Mouse (Mus musculus): ENCODE measurements around the gene Smc4.

Smc4 gene
- long read RNA-seq, experiment 1, partial matches to known transcripts, result 40 of 42 reads
- long read RNA-seq, experiment 1, other reads (novel, unspliced or antisense), result 2 of 42 reads
- long read RNA-seq, experiment 2, partial matches to known transcripts, result 40 of 47 reads
- long read RNA-seq, experiment 2, other reads (novel, unspliced or antisense), result 6 of 47 reads

DNA sequence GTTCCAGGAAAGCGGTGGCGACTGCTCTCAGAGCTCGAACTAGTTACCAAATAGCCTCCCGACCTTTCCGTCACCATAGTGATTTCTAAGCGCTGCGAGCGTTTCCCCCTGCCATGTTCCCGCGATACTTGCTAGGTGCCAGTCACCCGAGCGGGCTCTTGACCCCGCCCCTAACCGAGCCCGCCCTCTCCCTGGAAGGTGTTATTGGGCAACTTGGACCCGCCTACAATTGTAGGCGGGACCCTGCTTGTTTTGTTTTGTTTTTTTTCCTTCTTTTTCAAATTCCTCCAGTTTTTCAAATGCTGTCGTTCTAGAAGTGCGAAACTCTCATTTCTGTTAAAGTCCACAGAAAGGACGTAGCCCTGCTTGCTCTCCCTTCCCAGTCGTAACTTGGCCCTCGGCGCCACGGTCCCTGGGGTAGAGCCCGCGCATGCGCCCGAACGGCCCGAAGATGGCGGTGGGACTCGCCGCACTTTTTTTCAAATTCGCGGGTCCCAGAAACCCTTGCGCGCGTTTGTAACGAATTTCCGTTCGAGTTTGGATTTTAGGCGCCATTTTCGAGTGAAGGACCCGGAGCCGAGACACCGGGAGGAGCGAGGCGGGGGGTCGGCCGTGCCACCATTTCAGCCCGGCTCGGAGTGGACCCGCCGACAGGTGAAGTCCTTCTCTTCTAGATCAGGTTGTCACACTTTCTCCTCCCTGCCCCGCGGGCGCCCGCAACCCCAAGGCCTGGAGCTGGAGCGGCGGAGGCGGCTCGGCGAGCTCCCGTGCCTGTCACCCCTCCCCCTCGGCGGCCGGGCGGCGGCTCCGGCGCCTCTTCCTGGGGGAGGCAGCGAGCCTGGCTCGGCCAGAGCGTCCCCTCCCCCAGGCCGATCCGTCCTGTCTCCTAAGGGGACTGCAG, at the start of gene Smc4, which contains the start of gene Ift80:
Gene Smc4 (plus strand): TSS at position 302 of the 901 bp plus-strand sequence.
Gene Ift80 (minus strand): TSS at position 134 of the 901 bp plus-strand sequence.
- intact Hi-C loops (cut with DNase I), result loop anchor here (10.0 kb wide), 1 partner anchor 120 kb away; the partner anchor contains the start of gene Kpna4

DNA sequence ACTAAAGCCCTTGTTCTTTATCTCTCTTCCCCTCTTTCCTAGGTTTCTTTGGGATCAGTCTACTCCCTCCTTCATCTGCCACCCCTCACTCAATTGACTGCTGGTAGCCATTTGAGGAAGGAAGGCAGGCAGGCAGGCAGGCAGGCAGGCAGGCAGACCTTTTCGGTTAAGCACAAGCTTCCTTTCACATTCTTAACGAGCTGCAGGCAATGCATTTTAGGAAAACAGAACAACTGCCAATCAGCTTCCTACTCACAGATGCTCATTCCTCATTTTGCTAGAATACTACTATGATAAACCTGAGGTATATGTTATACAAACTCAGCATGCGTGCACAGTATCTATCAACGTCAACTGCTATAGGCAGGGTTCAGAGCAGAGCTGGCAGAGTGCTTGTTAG, 48.1 kb upstream of the Smc4 start:
- intact Hi-C loops (cut with DNase I), result loop anchor here (10.0 kb wide), 1 partner anchor 242 kb away; no protein-coding TSS in a partner anchor

DNA sequence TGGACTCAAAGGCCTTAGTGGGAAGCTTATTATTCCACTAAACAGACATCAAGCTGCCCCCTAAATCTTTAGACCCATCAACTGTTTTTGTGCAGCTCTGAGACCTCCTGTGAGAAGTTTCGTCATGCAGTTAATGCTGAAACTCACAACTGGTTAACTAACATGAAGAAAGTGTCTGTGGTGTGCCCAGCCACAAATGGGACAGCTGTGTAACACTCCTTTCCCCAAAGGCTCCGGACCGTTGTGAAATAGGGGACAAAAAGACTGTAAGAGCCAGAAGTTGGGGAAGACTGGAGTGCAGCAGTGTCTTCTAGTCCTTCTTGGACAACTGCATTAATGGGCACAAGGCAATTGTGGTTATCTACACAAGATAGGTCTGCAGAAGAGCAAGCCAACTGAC, 47.1 kb upstream of the Smc4 start:
- intact Hi-C loops (cut with DNase I), result loop anchor here (10.0 kb wide), 1 partner anchor 243 kb away; no protein-coding TSS in a partner anchor

DNA sequence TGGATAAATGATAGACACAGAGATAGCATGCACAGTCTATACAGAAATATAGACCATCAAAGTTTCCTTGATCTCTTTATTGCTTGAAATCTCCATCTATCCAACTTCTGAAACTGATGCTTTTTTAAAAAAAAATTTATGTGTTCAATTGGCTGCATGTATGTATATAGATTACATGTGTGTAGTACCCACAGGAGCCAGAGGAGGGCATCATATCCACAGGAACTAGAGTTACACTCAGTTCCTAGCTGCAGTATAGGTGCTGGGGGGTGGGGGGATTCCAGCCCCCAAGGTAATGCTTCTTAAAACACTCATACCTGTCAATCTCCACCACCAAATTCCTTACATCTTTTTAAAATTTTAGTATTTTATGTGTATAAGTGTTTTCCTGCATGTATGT, 39.9 kb upstream of the Smc4 start:
- intact Hi-C loops (cut with DNase I), result no loop called here

DNA sequence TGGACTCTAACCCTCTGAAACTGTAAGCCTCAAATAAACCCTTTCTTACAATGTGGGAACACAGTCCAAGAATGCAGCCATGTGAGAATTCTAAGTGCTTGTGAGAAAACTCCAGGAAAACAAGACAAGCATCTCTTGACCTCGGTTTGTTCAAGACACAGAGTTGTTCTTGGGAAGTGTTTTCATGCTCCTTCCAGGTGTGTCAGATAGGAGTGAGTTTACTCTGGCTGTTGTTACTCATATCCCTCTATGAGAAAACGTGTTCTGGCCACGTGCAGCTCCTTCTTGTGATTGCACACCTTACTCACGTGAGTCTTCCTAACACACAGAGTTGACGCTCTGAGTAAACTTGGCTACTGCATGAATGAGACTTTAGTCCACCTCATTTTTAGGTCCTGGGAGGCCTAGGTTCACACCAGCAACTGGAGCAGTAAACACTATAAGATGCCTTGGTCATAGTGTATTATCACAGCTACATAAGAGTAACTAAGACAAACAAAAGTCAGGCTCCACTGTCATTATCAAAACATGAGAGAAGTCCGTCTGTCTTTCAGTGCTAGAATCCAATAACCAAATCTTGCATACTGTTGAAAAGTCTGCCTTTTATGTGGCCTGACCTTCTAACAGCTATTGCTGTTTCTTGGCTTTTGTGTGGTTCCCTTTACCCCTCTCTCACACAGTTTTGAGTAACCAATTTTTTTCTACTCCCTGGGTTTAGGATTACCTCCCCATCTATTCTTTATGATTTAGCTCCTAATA, 37.8 kb upstream of the Smc4 start:
- intact Hi-C loops (cut with DNase I), result no loop called here

DNA sequence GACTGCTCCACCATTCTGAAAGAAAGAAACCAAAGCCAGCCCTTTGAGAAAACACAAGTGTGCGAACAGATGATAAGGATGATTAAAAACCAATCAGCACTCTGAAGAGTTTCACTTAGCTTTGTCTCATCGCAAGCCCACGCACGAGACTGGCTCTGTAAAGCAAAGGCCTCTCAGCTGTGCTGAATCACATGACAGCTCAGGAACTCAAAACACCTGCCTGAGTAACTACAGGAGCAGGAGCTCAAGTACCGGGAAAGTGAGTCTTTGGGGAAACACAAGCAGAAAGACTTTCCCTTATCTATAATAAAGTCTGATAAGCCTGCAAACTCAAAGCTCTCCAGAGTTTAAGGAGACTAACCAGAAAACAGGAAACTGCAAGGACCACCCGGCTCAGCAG, 37.1 kb upstream of the Smc4 start:
- intact Hi-C loops (cut with DNase I), result no loop called here

DNA sequence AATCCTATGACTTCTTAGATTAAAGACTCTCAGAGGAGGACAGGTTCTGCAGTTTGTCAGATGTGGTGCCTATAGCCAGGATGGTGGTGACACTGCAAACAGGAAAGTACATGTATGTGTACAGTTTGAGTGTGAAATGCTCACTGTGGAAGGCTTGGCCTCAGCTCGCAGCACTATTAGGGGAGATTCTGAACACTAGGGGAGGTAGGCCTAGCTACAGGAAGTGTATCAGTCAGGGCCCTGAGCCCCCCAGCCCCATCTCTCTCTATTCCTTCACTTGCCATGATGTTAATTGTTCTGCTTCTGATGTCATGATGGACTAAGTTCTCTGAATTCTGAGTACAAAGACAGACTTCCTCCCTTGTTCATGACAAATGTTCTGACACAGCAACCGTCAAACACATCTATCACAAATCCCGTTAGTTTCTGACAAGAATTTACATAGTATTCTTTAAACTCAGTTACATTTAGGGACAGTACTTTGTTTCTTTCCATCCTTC, 35.4 kb upstream of the Smc4 start:
- intact Hi-C loops (cut with DNase I), result no loop called here

DNA sequence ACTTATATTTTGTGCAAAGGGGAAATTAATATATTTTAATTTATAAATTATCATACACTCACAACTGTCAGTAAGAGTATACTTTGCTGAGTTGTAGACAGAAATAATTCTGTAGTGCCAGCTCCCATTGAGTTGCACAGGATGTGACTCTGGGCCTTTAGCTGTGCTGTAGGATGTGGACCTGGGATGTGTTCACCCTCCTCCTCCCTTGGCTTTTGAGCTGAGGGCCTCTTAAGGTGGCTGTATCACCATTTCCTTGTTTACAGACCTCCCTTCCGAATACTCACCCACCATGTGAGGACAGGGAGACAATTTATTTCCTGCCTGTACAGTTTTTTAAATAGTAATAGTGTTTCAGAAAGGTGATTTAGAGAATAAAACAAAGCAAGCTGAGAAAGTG, 31.0 kb upstream of the Smc4 start:
- intact Hi-C loops (cut with DNase I), result no loop called here

DNA sequence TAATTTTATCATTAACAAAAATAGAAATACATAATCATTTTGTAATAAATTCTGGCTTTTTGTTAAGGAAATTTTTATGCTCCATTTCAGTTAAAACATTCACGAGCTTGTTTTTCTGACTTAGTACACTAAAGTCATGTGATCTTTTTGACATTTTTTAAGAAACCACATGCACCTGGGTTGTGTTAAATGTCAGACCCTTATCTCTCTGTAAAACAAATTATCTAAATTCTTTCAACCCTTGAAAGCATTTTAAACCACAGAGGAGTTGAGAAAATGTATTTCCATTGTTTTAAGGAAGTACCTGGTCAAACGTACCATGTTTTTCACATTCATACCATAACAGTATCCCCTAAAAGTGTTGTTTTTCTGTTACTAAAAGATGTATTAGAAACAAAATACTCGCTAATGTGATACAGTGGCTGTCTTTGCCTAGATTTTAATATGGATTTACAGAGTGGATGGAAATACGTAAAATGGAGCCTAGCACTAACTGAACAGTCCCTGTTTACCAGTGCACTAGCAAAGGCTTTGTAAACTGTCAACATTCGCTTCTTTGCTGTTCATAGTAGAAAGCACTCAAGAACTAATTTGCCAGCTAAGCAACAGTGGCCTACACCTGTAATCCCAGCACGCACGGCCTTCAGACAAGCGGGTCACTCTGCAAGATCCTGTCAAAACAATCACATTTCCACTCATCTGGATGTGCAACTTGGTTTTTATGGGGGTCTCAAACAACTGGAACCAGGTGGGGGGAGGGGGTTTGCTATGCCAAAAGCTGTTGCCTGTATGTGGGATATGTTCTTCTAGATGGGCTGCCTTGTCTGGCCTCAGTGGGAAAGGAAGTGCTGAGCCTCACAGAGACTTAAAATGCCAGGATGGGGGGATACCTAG, 29.7 kb upstream of the Smc4 start:
- intact Hi-C loops (cut with DNase I), result no loop called here

DNA sequence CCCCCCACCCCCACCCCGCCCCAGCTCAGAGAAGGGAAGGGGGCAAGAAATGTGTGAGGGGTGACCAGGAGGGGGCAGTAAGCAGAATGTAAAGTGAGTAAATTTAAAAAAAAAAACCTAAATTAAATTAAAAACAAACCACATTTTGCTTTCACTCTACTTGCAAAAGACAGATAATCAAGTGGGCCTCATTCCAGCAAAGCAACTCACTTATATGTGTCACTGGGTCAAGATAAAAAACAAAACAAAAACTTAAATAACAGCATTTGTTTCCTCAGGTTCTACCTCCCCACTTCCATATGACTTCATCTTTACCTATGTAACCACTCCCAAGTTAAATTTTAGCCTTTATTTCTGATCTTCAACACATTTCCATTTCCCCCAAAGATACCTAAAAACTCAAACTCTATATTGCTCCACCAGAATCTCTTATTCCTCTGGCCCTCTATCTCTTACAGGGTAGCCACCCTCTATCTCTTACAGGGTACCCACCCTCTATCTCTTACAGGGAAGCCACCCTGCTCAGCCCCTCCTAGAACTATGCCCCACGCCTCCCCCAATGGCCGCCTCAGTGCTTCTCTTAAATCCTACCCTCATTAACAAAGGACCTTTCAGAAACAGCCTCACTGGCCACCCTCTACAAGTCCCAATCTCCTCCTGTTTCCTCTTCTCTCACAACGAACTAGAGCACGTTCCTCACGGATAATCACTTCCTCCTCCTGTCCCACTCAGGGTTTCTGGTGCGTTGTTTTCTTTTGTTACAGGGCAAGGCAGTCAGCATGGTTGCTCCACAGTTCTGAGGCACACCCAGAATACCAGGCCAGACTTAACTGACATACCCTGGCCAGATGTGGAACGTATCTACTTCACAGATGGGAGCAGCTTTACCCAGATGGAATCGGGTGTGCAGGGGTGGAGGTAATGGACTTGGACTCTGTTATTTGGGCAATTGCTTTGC, 28.7 kb upstream of the Smc4 start:
- intact Hi-C loops (cut with DNase I), result no loop called here

DNA sequence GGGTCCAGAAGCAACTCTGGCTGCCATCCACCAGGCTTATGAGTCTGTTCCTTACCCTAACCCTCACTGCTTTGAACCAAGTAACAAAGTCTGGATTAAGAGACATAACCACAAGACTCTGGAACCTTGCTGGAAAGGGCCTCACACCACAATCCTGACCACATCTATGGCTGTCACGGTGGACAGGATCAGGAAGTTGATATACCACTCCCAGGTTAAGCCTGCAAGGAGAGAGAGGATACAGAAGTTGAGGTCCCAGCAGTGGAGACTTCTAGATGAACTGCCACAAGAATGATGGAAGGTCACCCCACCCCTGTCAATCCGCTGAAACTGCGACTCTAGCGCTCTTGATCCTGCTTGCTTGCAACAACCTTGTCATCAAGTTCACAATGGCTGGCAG, 26.8 kb upstream of the Smc4 start:
- intact Hi-C loops (cut with DNase I), result no loop called here

DNA sequence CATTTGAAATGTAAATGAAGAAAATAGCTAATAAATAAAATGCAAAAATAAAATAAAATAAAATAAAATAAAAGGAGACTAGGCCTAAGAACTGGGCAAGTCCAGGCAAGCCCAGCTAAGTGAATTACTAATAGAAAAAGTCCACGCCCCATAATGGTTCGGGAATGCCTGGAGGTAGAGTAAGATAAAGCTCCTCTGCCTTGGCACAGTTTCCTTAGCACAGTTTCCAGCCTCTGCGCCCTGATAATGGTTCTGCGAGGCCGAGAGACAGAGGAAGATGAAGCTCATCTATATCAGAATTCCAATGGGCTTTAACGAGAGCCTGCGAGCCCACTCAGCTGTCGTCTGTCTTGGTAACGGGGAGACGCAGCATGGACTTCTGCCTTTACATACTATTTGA, 25.4 kb upstream of the Smc4 start:
- intact Hi-C loops (cut with DNase I), result no loop called here

DNA sequence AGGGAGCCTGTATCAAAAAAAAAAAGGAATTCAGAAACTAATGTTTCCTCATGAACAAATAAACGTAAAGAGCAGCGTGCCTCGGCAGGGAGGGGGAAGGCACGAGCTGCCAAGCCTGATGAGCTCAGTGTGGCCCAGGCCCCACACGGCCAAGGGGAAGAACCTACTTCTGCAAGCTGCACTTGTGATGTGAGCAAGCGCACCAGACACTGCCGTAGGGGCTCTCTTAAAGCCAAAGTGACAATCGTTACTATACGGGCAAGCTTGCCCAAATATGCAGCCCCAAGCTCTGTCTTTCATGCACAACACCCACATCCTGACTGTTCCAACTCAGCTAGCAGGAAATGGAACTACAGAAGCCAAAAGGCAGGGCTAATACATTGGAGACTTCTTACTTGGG, 23.6 kb upstream of the Smc4 start:
- intact Hi-C loops (cut with DNase I), result no loop called here

DNA sequence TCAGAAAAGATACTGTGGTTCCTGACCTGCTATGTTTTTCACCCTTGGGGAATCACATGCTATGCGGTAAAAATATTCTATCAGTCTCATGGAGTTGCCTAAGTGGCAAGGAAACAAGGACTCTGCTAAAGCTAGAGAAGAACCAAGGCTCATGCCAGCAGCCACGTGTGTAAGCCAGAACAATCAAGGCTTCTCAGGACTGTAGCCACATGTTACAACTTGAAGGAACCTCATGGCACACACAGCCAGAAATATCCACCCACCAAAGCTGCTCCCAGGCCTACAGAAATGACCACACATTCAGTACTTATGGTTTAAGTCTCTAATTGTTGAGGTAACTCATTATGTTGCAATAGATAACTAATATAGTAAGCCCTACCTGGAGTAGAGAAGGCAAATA, 18.0 kb upstream of the Smc4 start:
- intact Hi-C loops (cut with DNase I), result no loop called here

DNA sequence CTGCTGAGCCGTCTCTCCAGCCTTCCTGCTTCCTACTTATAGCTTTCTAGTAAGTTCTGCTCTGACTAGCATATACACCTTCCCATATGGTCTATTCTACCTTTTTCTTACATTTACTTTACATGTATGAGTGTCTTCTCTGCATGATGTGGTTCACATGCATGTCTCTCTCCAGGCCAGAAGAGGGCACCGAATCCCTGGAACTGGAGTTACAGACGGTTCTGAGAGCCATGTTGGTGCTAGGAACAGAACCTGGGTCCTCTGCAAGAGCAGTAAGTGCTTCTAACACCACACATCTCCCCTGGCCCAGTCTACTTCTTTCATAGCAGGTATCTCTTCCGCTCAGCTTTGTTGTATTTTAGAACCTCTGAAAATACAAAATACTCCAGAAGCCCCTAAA, 1.8 kb upstream of the Smc4 start:
- intact Hi-C loops (cut with DNase I), result loop anchor here (10.0 kb wide), 1 partner anchor 122 kb away; the partner anchor contains the start of gene Kpna4

DNA sequence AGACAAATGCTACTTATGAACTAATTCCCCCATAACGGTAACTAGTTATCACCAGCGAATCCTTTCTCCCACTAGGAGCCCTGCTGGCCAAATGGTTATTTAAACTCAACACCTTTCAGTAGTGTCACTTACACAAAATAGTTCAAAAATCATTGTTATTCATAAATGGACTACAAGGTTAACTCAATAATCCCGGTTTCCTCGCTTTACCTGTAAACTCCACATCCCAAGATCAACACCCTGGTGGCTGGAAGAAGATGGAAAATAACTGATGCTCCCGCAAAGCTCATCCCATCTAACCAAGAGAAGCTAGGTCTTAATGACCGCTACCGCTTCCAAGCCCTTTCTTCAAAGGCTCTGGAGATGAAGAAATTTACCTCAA, 492 bp upstream of the Smc4 start:
- intact Hi-C loops (cut with DNase I), result loop anchor here (10.0 kb wide), 1 partner anchor 121 kb away; the partner anchor contains the start of gene Kpna4

DNA sequence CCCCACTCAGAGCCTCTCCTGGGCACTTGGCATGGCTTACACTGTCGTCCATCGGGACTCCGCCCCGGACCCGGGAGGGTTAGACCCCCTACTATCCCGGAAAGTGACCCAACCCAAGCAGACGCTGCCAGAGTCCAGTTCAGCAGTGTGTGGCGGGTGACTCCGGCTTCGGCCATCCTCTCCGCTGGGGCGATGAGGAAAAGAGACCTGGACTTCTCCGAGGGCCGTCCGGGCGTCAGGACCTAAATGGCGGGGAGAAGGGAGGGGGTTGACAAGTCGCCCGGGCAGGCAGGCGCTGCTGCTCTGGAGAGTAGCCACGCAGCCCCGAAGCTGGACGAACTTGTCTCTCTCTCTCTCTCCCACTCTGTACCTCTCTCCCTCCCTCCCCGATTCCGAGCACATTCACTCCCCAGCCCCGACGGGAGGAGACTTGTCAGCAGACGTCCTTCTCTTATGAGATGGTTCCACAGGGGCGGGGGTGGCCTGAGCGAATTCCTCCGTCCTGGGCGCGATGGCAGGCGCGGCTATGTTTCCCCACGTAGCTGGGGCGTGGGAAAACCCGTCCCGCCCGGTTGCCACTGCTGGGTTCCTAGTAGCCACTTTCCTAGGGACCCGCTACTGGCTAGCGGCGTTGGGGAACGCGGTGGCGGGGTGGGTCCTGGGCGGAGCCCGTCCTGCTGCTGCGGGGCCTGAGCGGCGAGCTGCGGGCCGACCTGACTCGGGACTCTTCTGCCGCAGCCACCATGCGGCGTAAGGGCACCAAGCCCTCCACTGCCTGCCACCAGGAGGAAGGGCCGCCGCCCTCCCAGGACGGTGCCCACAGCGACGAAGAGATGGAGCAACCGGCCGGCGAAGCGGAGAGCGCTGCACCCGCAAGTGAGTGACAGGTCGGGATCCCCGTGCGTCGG, 1.1 kb downstream of the Smc4 start:
- intact Hi-C loops (cut with DNase I), result loop anchor here (2.0 to 10.0 kb wide), 2 partner anchors 39 to 119 kb away; partner anchors contain the start of genes Kpna4 and Trim59

DNA sequence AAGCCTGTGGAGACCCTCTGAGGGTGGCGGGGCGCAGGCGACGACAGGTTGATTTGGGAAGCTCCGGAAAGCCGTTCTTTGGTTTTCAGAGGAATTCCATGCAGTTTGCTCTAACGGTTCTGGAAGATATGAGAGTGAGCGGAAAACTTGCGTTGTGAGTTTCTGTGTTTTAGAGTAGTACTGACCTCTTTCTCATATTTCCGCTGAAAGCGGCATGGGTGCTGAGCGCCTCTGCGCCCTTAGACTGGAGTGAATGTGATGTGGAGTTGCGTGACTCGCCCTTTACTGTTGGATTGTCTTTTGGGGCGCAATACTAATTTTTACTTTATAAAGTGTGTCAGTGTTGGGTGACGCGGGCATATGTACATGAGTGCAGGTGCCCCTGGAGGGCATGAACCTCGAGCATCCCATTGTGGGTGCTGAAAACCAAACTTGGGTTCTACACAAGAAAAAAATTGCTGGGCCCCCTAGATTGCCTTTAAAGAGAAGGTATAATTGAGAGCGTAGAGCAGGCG, 1.8 kb downstream of the Smc4 start:
- intact Hi-C loops (cut with DNase I), result loop anchor here (2.0 to 10.0 kb wide), 2 partner anchors 38 to 118 kb away; partner anchors contain the start of genes Kpna4 and Trim59
